Mouse (Mus musculus): ENCODE measurements around the gene Osbpl10. TPM values are rescaled to one million over a fixed set of nuclear protein-coding genes. Genes with fewer than 3 reads are reported as not detected.

Gene Osbpl10
- total and polyA plus RNA-seq, 3 experiments: 0.19 TPM; not detected in 2

GRCm38 (mm10) chr9:115039245-115039644, 60.9 kb downstream of the Osbpl10 start:
- peaks cover 0 to 14% of the 10 kb centered on the region in 2 experiments; a peak in 2 of 4 replicates for H3K4me1 ChIP-seq (ENCODE audit: control insufficient read depth in 1 of 2, insufficient read depth in 2 of 2)
- TF ChIP-seq ZNF384 (IDR thresholded peaks at IDR 0.05; ENCODE audit: low read depth, low read length): no peak
- TF ChIP-seq USF2 (conservative IDR thresholded peaks at IDR 0.05; ENCODE audit: low read depth, low read length): no peak
- no peak for TF ChIP-seq GABPA (IDR thresholded peaks at IDR 0.05; ENCODE audit: insufficient replicate concordance, low read depth, low read length)
- no peak for TF ChIP-seq POLR2A (IDR thresholded peaks at IDR 0.05; ENCODE audit: low read depth, low read length)
- no peak for TF ChIP-seq TCF12 (IDR thresholded peaks at IDR 0.05; ENCODE audit: low read depth, low read length)
- dilution Hi-C loops (cut with MboI; ENCODE audit: extremely low pct_ligation_motif_present, extremely low pct_unique_long_range_greater_than_20kb, low sequenced_read_pairs) (no loop called here), in situ Hi-C loops (cut with MboI; ENCODE audit: low pct_ligation_motif_present, low pct_unique_long_range_greater_than_20kb, low sequenced_read_pairs) (no loop called here)
- no peak overlapping the region for H3K4me3 ChIP-seq (replicated peaks in 1 of 3; ENCODE audit: low read depth in 2 of 3, low read length in 2 of 3, poor library complexity in 1 of 3)
- H3K27ac ChIP-seq (ENCODE audit: insufficient read depth, low read depth): no peak overlapping the region
- H3K4me2 ChIP-seq (ENCODE audit: insufficient read depth, low read depth, poor library complexity, severe bottlenecking): no peak overlapping the region
- no peaks in the 10 kb centered on the region for H3K9me3 ChIP-seq (replicated peaks; ENCODE audit: low read length)
- H3K27me3 ChIP-seq (replicated peaks): no peaks in the 10 kb centered on the region
- no peaks in the 10 kb centered on the region for H3K79me2 ChIP-seq (replicated peaks; ENCODE audit: control insufficient read depth, extremely low read depth, insufficient read depth, poor library complexity, severe bottlenecking)
- H3K9ac ChIP-seq (ENCODE audit: insufficient read depth, low read depth): no peak overlapping the region
- no peak for DNase-seq (ENCODE audit: extremely low read depth)
- no peaks in the 10 kb centered on the region for H3K36me3 ChIP-seq (replicated peaks in 1 of 2; ENCODE audit: control insufficient read depth in 1 of 2, insufficient read depth in 1 of 2, low read length in 1 of 2)

GRCm38 (mm10) chr9:115042571-115042970, 64.2 kb downstream of the Osbpl10 start:
- in situ Hi-C loops (cut with MboI; ENCODE audit: low pct_ligation_motif_present, low pct_unique_long_range_greater_than_20kb, low sequenced_read_pairs) (no loop called here), dilution Hi-C loops (cut with MboI; ENCODE audit: extremely low pct_ligation_motif_present, extremely low pct_unique_long_range_greater_than_20kb, low sequenced_read_pairs) (no loop called here)
- no peak overlapping the region for H3K4me2 ChIP-seq (ENCODE audit: insufficient read depth, low read depth, poor library complexity, severe bottlenecking)
- H3K9ac ChIP-seq (ENCODE audit: insufficient read depth, low read depth): no peak overlapping the region
- H3K9me3 ChIP-seq (replicated peaks; ENCODE audit: low read length): no peaks in the 10 kb centered on the region
- H3K4me3 ChIP-seq (replicated peaks in 1 of 3; ENCODE audit: low read depth in 2 of 3, low read length in 2 of 3, poor library complexity in 1 of 3): no peak overlapping the region
- TF ChIP-seq MAZ (IDR thresholded peaks at IDR 0.05; ENCODE audit: low read depth, low read length) (no peak), ELF1 (IDR thresholded peaks at IDR 0.05; ENCODE audit: low read depth, low read length) (no peak), USF1 (IDR thresholded peaks at IDR 0.05; ENCODE audit: low read depth, low read length) (no peak), BHLHE40 (IDR thresholded peaks at IDR 0.05; ENCODE audit: low read depth, low read length) (no peak), CHD1 (IDR thresholded peaks at IDR 0.05; ENCODE audit: low read depth, low read length) (no peak)
- H3K79me2 ChIP-seq (replicated peaks; ENCODE audit: control insufficient read depth, extremely low read depth, insufficient read depth, poor library complexity, severe bottlenecking): no peaks in the 10 kb centered on the region
- H3K4me1 ChIP-seq (ENCODE audit: control insufficient read depth in 1 of 2, insufficient read depth in 2 of 2): peaks cover 0 to 32% of the 10 kb centered on the region in 2 experiments; a peak in 3 of 4 replicates
- no peaks in the 10 kb centered on the region for H3K36me3 ChIP-seq (replicated peaks in 1 of 2; ENCODE audit: control insufficient read depth in 1 of 2, insufficient read depth in 1 of 2, low read length in 1 of 2)
- no peak for DNase-seq (ENCODE audit: extremely low read depth)
- no peak overlapping the region for H3K27ac ChIP-seq (ENCODE audit: insufficient read depth, low read depth)
- H3K27me3 ChIP-seq (replicated peaks): no peaks in the 10 kb centered on the region

GRCm38 (mm10) chr9:115042971-115043706, 64.8 kb downstream of the Osbpl10 start:
- H3K27ac ChIP-seq (ENCODE audit: insufficient read depth, low read depth): no peak overlapping the region
- dilution Hi-C loops (cut with MboI; ENCODE audit: extremely low pct_ligation_motif_present, extremely low pct_unique_long_range_greater_than_20kb, low sequenced_read_pairs): no loop called here
- no peak overlapping the region for H3K4me3 ChIP-seq (replicated peaks in 1 of 3; ENCODE audit: low read depth in 2 of 3, low read length in 2 of 3, poor library complexity in 1 of 3)
- H3K4me1 ChIP-seq (ENCODE audit: control insufficient read depth in 1 of 2, insufficient read depth in 2 of 2): peaks cover 0 to 32% of the 10 kb centered on the region in 2 experiments; a peak in 3 of 4 replicates
- no peak overlapping the region for H3K4me2 ChIP-seq (ENCODE audit: insufficient read depth, low read depth, poor library complexity, severe bottlenecking)
- no peaks in the 10 kb centered on the region for H3K79me2 ChIP-seq (replicated peaks; ENCODE audit: control insufficient read depth, extremely low read depth, insufficient read depth, poor library complexity, severe bottlenecking)
- no peaks in the 10 kb centered on the region for H3K36me3 ChIP-seq (replicated peaks in 1 of 2; ENCODE audit: control insufficient read depth in 1 of 2, insufficient read depth in 1 of 2, low read length in 1 of 2)
- no peak for DNase-seq (ENCODE audit: extremely low read depth)
- no peaks in the 10 kb centered on the region for H3K9me3 ChIP-seq (replicated peaks; ENCODE audit: low read length)
- TF ChIP-seq ETS1 (conservative IDR thresholded peaks at IDR 0.05; ENCODE audit: low read depth, low read length) (no peak), KAT2A (IDR thresholded peaks at IDR 0.05; ENCODE audit: insufficient replicate concordance, low read length) (no peak), RCOR1 (conservative IDR thresholded peaks at IDR 0.05; ENCODE audit: low read depth, low read length) (no peak)
- in situ Hi-C loops (cut with MboI; ENCODE audit: low pct_ligation_motif_present, low pct_unique_long_range_greater_than_20kb, low sequenced_read_pairs): no loop called here
- no peaks in the 10 kb centered on the region for H3K27me3 ChIP-seq (replicated peaks)
- H3K9ac ChIP-seq (ENCODE audit: insufficient read depth, low read depth): no peak overlapping the region

Measured in CH12.LX (cell line).